Mouse (Mus musculus) thymus, adult 2 months (tissue): Measurements from ENCODE around the gene Slc43a1. TPM values are rescaled to one million over a fixed set of nuclear protein-coding genes. Genes with fewer than 3 reads are reported as not detected.

Source experiments
- DNase-seq: peaks from one replicate; pipeline ENCODE4 v3.0.0; 2021
- H3K27ac ChIP-seq: fragments of 200-500 bp; 2 replicates; pipeline ENCODE4 v1.5.1; 2012; ENCODE audit warnings: low read length, control low read depth; ENCODE audit not compliant: control insufficient read depth, insufficient read depth
- H3K27me3 ChIP-seq: fragments of 200-500 bp; 2 replicates; pipeline ENCODE4 v1.6.1; 2012; ENCODE audit warnings: mild to moderate bottlenecking, low read length, moderate library complexity, mixed read lengths; ENCODE audit not compliant: control insufficient read depth, insufficient read depth
- H3K36me3 ChIP-seq: fragments of 200-500 bp; 2 replicates; pipeline ENCODE4 v1.6.1; 2012; ENCODE audit warnings: mild to moderate bottlenecking, low read length, moderate library complexity; ENCODE audit not compliant: control insufficient read depth, insufficient read depth
- H3K4me1 ChIP-seq: fragments of 200-500 bp; replicated peaks from 2 replicates; pipeline ENCODE4 v1.6.1; 2012; ENCODE audit warnings: low read length; ENCODE audit not compliant: control insufficient read depth, insufficient read depth
- H3K4me3 ChIP-seq: fragments of 200-500 bp; 2 replicates; pipeline ENCODE4 v1.5.1; 2012; ENCODE audit warnings: mild to moderate bottlenecking, low read length, control low read depth, moderate library complexity; ENCODE audit not compliant: control insufficient read depth, insufficient read depth
- CTCF ChIP-seq: fragments of 200-500 bp; IDR thresholded peaks from 2 replicates; pipeline ENCODE4 v1.5.1; 2012; ENCODE audit warnings: mild to moderate bottlenecking, control low read depth, low read length, moderate library complexity, borderline replicate concordance; ENCODE audit not compliant: control insufficient read depth, poor library complexity, insufficient read depth; ENCODE audit errors: extremely low read depth
- POLR2A ChIP-seq: fragments of 200-500 bp; IDR thresholded peaks from 2 replicates; pipeline ENCODE4 v1.6.1; 2012; ENCODE audit warnings: mild to moderate bottlenecking, low read length, control low read depth, moderate library complexity; ENCODE audit not compliant: control insufficient read depth, poor library complexity, insufficient read depth; ENCODE audit errors: extremely low read depth
- WGBS: fragments of 180-500 bp; shearing (Covaris S2); methylation state at CpG from one replicate; pipeline ENCODE4 v1.1.7; 2018; 5-methylcytosine and 5-hydroxymethylcytosine counted together
- polyA plus RNA-seq: library from polyadenylated mRNA; depleted of rRNA; stranded (reverse); fragments of >200 nt; gene quantifications from 2 replicates; pipeline ENCODE4 v1.2.3, GENCODE M21; 2012

Gene Slc43a1
- polyA plus RNA-seq, 1 experiment, result 123 TPM

GRCm38 (mm10) chr2:84862231-84862630 is 23.6 kb downstream of the Slc43a1 start:
- WGBS, result 68% methylated on average over 3 of the region's 3 CpGs

GRCm38 (mm10) chr2:84865616-84866571 is 27.2 kb downstream of the Slc43a1 start:
- peaks cover 18% of the 10 kb centered on the region; the same call in 1 of the 2 replicates for H3K36me3 ChIP-seq
- DNase-seq, result peak; percentile 57
- 12% methylated on average over 47 of the region's 47 CpGs for WGBS
- TF ChIP-seq POLR2A (no peak), CTCF (peak; percentile 80; the same call in 1 of the 2 replicates)
- H3K27ac ChIP-seq, result no peak overlapping the region
- no peak overlapping the region for H3K4me3 ChIP-seq
- no peaks in the 10 kb centered on the region; the same call in 1 of the 2 replicates for H3K27me3 ChIP-seq
- H3K4me1 ChIP-seq, result peaks cover 5% of the 10 kb centered on the region

More at GRCm38 (mm10) chr2:84862231-84862630, 23.6 kb downstream of the Slc43a1 start:
- H3K36me3 ChIP-seq, result peaks cover 42% of the 10 kb centered on the region
- H3K4me3 ChIP-seq, result no peak overlapping the region
- H3K27ac ChIP-seq, result no peak overlapping the region
- no peaks in the 10 kb centered on the region; the same call in 1 of the 2 replicates for H3K27me3 ChIP-seq
- H3K4me1 ChIP-seq, result peaks cover 5% of the 10 kb centered on the region
- DNase-seq, result no peak
- no peak for TF ChIP-seq CTCF
- no peak for TF ChIP-seq POLR2A

DNA sequence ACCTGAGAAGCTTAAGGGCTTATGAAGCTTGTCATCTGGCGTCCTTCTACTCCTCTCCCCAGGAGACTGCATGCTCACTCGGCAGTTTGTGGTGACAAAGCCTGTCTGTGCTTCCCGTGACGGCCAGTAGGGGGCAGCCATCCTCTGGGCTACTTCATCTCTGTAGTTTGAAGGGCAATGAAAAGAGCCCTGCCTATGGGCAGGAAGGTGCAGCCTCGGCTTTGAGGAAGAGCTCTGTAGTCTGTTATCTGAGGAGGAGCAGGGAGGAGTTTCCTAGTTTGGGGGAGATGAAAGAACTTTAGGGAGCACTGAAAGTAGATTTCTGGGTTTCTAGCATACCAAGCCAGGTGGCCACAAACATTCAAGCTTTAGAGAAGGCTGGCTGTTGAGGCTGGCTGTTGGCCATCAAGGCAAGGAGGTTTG is 29.9 kb downstream of the Slc43a1 start:
- WGBS, result 2% methylated on average over 5 of the region's 5 CpGs
- Histone ChIP-seq H3K4me1 (peaks cover 13% of the 10 kb centered on the region), H3K27ac (no peak overlapping the region), H3K36me3 (no peaks in the 10 kb centered on the region), H3K27me3 (peaks cover 12% of the 10 kb centered on the region), H3K4me3 (no peak overlapping the region)
- peak; percentile 80 for DNase-seq
- no peak for TF ChIP-seq POLR2A
- peak; percentile 86; the same call in 1 of the 2 replicates for TF ChIP-seq CTCF

GRCm38 (mm10) chr2:84868977-84869376 is 30.3 kb downstream of the Slc43a1 start:
- H3K36me3 ChIP-seq, result no peaks in the 10 kb centered on the region
- 10% methylated on average over 2 of the region's 2 CpGs for WGBS
- DNase-seq, result no peak
- TF ChIP-seq CTCF, result no peak
- TF ChIP-seq POLR2A, result no peak
- peaks cover 13% of the 10 kb centered on the region for H3K4me1 ChIP-seq
- H3K27ac ChIP-seq, result no peak overlapping the region
- H3K27me3 ChIP-seq, result peaks cover 12% of the 10 kb centered on the region
- H3K4me3 ChIP-seq, result no peak overlapping the region

- H3K36me3 ChIP-seq, result no peaks in the 10 kb centered on the region
- 50% methylated on average over 4 of the region's 4 CpGs for WGBS
- peaks cover 12% of the 10 kb centered on the region for H3K27me3 ChIP-seq
- H3K4me1 ChIP-seq, result peaks cover 12% of the 10 kb centered on the region
- H3K27ac ChIP-seq, result no peak overlapping the region
- H3K4me3 ChIP-seq, result no peak overlapping the region
- DNase-seq, result no peak
- TF ChIP-seq POLR2A (no peak), CTCF (no peak)
These were observed 32.0 kb downstream of the Slc43a1 start for GRCm38 (mm10) chr2:84870623-84871160.

GRCm38 (mm10) chr2:84872105-84872716 is 33.6 kb downstream of the Slc43a1 start:
- no peak for TF ChIP-seq CTCF
- no peak for TF ChIP-seq POLR2A
- peaks cover 12% of the 10 kb centered on the region for H3K27me3 ChIP-seq
- WGBS, result under 1% methylated on average over 78 of the region's 78 CpGs

More at GRCm38 (mm10) chr2:84872105-84872716, 33.6 kb downstream of the Slc43a1 start:
- Histone ChIP-seq H3K4me1 (peaks cover 8% of the 10 kb centered on the region; the same call in 1 of the 2 replicates), H3K27ac (no peak overlapping the region), H3K36me3 (no peaks in the 10 kb centered on the region), H3K4me3 (no peak overlapping the region)
- DNase-seq, result no peak
